ENCODE assay signal across 8 mouse cellular contexts in the genomic region with DNA sequence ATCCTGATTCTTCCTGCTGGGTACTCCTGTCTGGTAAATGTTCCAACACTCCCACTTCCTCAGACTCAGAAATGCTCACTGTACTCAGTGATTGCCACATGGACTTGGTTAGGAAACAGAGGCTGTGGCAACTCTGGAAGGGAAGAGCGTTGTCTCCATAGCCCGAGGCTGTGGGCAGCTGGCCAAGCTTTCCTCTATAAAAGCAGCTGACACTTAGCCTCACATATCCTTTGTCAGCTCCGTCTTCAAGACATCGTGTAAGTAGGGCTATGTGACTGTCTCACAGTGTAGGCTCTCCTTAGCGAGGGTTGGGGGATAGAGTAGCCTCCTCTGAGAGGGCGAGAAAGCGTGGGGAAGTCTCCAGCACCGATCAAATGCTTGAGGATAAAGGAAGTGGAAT. TPM values are rescaled to one million over a fixed set of nuclear protein-coding genes. Genes with fewer than 3 reads are reported as not detected.
DNase-seq lines count a peak whose midpoint lies in the region; ATAC-seq lines count a peak whose summit lies in the region.

A gene (plus strand): TSS at position 133 of the 400 bp plus-strand sequence.

- H3K4me2 ChIP-seq in hindbrain, embryonic 14.5 days (replicated peaks): no peak within 1 kb of the TSS
- no peak within 1 kb of the TSS for H3K4me2 ChIP-seq in lung, embryonic 16.5 days (ENCODE audit: low read depth, low read length)

- H3K4me3 ChIP-seq in hindbrain, embryonic 14.5 days (replicated peaks; ENCODE audit: low read length): no peak within 1 kb of the TSS
- H3K4me3 ChIP-seq in hindbrain, embryonic 10.5 days: no peak within 1 kb of the TSS
- H3K4me3 ChIP-seq in lung, embryonic 16.5 days (ENCODE audit: low read length): no peak within 1 kb of the TSS

- H3K36me3 ChIP-seq in hindbrain, embryonic 14.5 days (replicated peaks; ENCODE audit: control insufficient read depth, insufficient read depth): no peaks in the 10 kb centered on the region
- H3K36me3 ChIP-seq in hindbrain, embryonic 10.5 days: no peaks in the 10 kb centered on the region
- no peaks in the 10 kb centered on the region for H3K36me3 ChIP-seq in lung, embryonic 16.5 days (ENCODE audit: control insufficient read depth, insufficient read depth, low read length)

- no peak within 1 kb of the TSS for H3K27ac ChIP-seq in hindbrain, embryonic 14.5 days
- H3K27ac ChIP-seq in hindbrain, embryonic 10.5 days: no peak within 1 kb of the TSS
- no peak within 1 kb of the TSS for H3K27ac ChIP-seq in lung, embryonic 16.5 days (ENCODE audit: low read length)

- H3K4me1 ChIP-seq in hindbrain, embryonic 14.5 days (replicated peaks; ENCODE audit: control insufficient read depth, insufficient read depth, low read length): no peaks in the 10 kb centered on the region
- no peaks in the 10 kb centered on the region for H3K4me1 ChIP-seq in hindbrain, embryonic 10.5 days (replicated peaks)
- H3K4me1 ChIP-seq in lung, embryonic 16.5 days (replicated peaks; ENCODE audit: control insufficient read depth, insufficient read depth, low read length): no peaks in the 10 kb centered on the region

- H3K9me3 ChIP-seq in hindbrain, embryonic 14.5 days (ENCODE audit: control insufficient read depth, low read length): no peaks in the 10 kb centered on the region
- H3K9me3 ChIP-seq in hindbrain, embryonic 10.5 days: no peaks in the 10 kb centered on the region
- no peaks in the 10 kb centered on the region for H3K9me3 ChIP-seq in lung, embryonic 16.5 days (ENCODE audit: control insufficient read depth, low read length)

- no peak for ATAC-seq in hindbrain, embryonic 14.5 days (ENCODE audit: low FRiP score)
- ATAC-seq in lung, embryonic 16.5 days (ENCODE audit: low read depth): peak; percentile 59; the same call in 1 of the 2 replicates
- ATAC-seq in activated CD4-positive, CD25-positive, alpha-beta regulatory T cell, adult 4 months: no peak

- WGBS in hindbrain, embryonic 14.5 days: 77% methylated on average over 8 of the region's 8 CpGs
- WGBS in hindbrain, embryonic 10.5 days: 76% methylated on average over 8 of the region's 8 CpGs
- WGBS in lung, embryonic 16.5 days: 51% methylated on average over 8 of the region's 8 CpGs

- H3K9ac ChIP-seq in hindbrain, embryonic 14.5 days: no peak within 1 kb of the TSS
- no peak within 1 kb of the TSS for H3K9ac ChIP-seq in lung, embryonic 16.5 days (ENCODE audit: low read length)

- no peaks in the 10 kb centered on the region for H3K27me3 ChIP-seq in hindbrain, embryonic 14.5 days (ENCODE audit: control insufficient read depth, insufficient read depth, low read length)
- no peaks in the 10 kb centered on the region for H3K27me3 ChIP-seq in hindbrain, embryonic 10.5 days (ENCODE audit: insufficient read depth, poor library complexity, severe bottlenecking)
- no peaks in the 10 kb centered on the region for H3K27me3 ChIP-seq in lung, embryonic 16.5 days (ENCODE audit: control insufficient read depth, insufficient read depth, low read depth, low read length)

- DNase-seq in hindbrain, embryonic 14.5 days (ENCODE audit: low spot score): no peak
- no peak for DNase-seq in hindbrain, embryonic 10.5 days (ENCODE audit: low spot score)
- peak; percentile 12 for DNase-seq in ZHBTc4 (ENCODE audit: low read depth, low spot score)
- peak; percentile 27 for DNase-seq in forelimb bud, embryonic 11.5 days (ENCODE audit: low read depth, low spot score)
- DNase-seq in frontal cortex, postnatal 25 days (ENCODE audit: low spot score in 2 of 2): no peak
- DNase-seq in thymus, adult 18-20 months: no peak

RNA-seq across cellular contexts. Expression of the gene that starts here (rescaled TPM):
- 7.9 and 10.6 TPM in 2 replicates for polyA plus RNA-seq in hindbrain, embryonic 14.5 days (2014; fragmentation: Nextera tagmentation; extraction: Ambion mirVana)
- polyA plus RNA-seq in hindbrain, embryonic 10.5 days (2016; fragmentation: Nextera tagmentation; extraction: Ambion mirVana): not detected in 2 replicates
- polyA plus RNA-seq in lung, embryonic 16.5 days (2015; fragmentation: Nextera tagmentation; extraction: Ambion mirVana): 27.3 and 53.3 TPM in 2 replicates
- 1 to 10 TPM in 1 of 2 experiments, not detected in 1; 1.8 TPM for polyA plus RNA-seq in activated CD4-positive, CD25-positive, alpha-beta regulatory T cell, adult 4 months (2017; shearing (Covaris generic))

Comparison
In these comparisons a context has a peak if more than half of its experiments do, and no peak if none do; other contexts are left out.
1. DNase-seq: peak in ZHBTc4 (single experiment) and forelimb bud, embryonic 11.5 days (single experiment); none in hindbrain, embryonic 14.5 days (single experiment), hindbrain, embryonic 10.5 days (single experiment), frontal cortex, postnatal 25 days (0 of 2) and thymus, adult 18-20 months (0 of 2).